Mouse (Mus musculus) spleen, adult 2 months (tissue): Measurements from ENCODE around the gene Abi3bp. TPM values are rescaled to one million over a fixed set of nuclear protein-coding genes. Genes with fewer than 3 reads are reported as not detected.
A peak's percentile ranks its signal among the peaks of the same experiment; 100 is the strongest.

Experiments used
- DNase-seq, 2 experiments: peaks; one replicate each; pipeline versions ENCODE4 v3.0.0 to v3.0.0-alpha.2; 2012 to 2021; ENCODE audit warnings: low spot score in 2 of 2, low read depth in 1 of 2
- H3K27ac ChIP-seq: fragments of 200-500 bp; 2 replicates; pipeline ENCODE4 v1.5.1; 2012; ENCODE audit warnings: low read length, inconsistent platforms; ENCODE audit not compliant: insufficient read depth
- H3K27me3 ChIP-seq: fragments of 200-500 bp; 2 replicates; pipeline ENCODE4 v1.6.1; 2012; ENCODE audit warnings: mild to moderate bottlenecking, moderate library complexity, low read length, inconsistent platforms; ENCODE audit not compliant: control insufficient read depth, insufficient read depth
- H3K36me3 ChIP-seq: fragments of 200-500 bp; 2 replicates; pipeline ENCODE4 v1.6.1; 2012; ENCODE audit warnings: mild to moderate bottlenecking, low read length, inconsistent platforms; ENCODE audit not compliant: control insufficient read depth, insufficient read depth
- H3K4me1 ChIP-seq: fragments of 200-500 bp; 2 replicates; pipeline ENCODE4 v1.6.1; 2011; ENCODE audit warnings: inconsistent platforms; ENCODE audit not compliant: control insufficient read depth, insufficient read depth, insufficient read length
- H3K4me3 ChIP-seq: fragments of 200-500 bp; 2 replicates; pipeline ENCODE4 v1.5.1; 2011; ENCODE audit warnings: mild to moderate bottlenecking, inconsistent platforms; ENCODE audit not compliant: insufficient read depth, insufficient read length; ENCODE audit errors: extremely low read depth
- CTCF ChIP-seq: fragments of 200-500 bp; IDR thresholded peaks from 2 replicates; pipeline ENCODE4 v1.5.1; 2011; ENCODE audit warnings: mild to moderate bottlenecking, inconsistent platforms; ENCODE audit not compliant: insufficient read depth, insufficient read length, insufficient replicate concordance; ENCODE audit errors: extremely low read depth
- POLR2A ChIP-seq: fragments of 200-500 bp; IDR thresholded peaks from 2 replicates; pipeline ENCODE4 v1.6.1; 2011; ENCODE audit warnings: low read depth, low read length, inconsistent platforms
- WGBS: fragments of 180-500 bp; shearing (Covaris S2); methylation state at CpG from one replicate; pipeline ENCODE4 v1.1.7; 2018; 5-methylcytosine and 5-hydroxymethylcytosine counted together
- polyA plus RNA-seq: library from polyadenylated mRNA; depleted of rRNA; stranded (reverse); fragments of >200 nt; gene quantifications from 2 replicates; pipeline ENCODE4 v1.2.3, GENCODE M21; 2012

The Abi3bp gene
- polyA plus RNA-seq, 1 experiment: 2.3 TPM

DNA sequence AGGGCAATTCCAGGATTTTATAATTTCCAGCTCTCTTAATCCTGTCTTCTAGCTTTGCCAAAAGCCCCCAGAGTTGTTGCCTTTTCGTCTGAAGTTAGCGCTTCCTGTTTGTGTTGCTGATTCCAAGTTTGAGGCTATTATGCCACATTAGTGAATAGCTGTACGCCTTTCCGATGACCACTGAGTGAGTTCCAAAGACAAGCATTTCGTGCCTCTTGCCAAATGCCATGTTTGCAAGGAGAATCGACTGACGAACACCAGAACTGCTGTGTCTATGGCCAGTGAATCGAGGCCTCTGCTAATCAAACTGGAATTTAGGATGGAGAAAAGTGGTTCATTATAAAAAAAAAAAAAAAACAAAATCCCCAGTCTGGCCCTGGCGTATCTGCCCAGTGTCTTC, 40.3 kb downstream of the Abi3bp start:
- TF ChIP-seq POLR2A (no peak), CTCF (no peak)

DNA sequence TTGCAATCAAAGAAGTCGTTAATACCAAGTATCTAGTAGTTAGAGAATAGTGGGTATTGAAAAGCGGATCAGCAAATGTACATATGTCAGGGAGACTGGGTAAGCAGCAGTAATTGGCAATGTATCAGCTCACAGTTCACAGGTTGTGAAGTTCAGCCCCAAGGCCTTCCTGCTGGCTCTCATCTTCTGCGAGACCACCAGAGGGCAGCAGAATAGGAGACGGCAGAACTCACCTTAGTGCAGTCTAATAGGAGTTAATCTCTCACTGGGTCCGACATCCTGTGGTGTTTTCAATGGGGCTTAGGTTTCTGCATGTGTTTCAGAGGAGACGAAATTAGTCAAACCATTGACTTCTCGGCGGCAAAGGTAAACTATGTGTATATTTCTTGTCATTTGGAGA, 46.7 kb downstream of the Abi3bp start:
- no peak overlapping the region for H3K27ac ChIP-seq
- H3K27me3 ChIP-seq: no peaks in the 10 kb centered on the region
- H3K4me3 ChIP-seq: no peak overlapping the region
- DNase-seq: no peak
- H3K36me3 ChIP-seq: no peaks in the 10 kb centered on the region
- 49% methylated on average over 8 of the region's 8 CpGs for WGBS
- no peaks in the 10 kb centered on the region for H3K4me1 ChIP-seq
- TF ChIP-seq CTCF (peak; percentile 9; the same call in 1 of the 2 replicates), POLR2A (no peak)

More for the DNA sequence above, 40.3 kb downstream of the Abi3bp start:
- DNase-seq: no peak
- 84% methylated on average over 9 of the region's 9 CpGs for WGBS
- Histone ChIP-seq H3K4me3 (no peak overlapping the region), H3K4me1 (no peaks in the 10 kb centered on the region), H3K27me3 (no peaks in the 10 kb centered on the region), H3K36me3 (no peaks in the 10 kb centered on the region), H3K27ac (no peak overlapping the region)

DNA sequence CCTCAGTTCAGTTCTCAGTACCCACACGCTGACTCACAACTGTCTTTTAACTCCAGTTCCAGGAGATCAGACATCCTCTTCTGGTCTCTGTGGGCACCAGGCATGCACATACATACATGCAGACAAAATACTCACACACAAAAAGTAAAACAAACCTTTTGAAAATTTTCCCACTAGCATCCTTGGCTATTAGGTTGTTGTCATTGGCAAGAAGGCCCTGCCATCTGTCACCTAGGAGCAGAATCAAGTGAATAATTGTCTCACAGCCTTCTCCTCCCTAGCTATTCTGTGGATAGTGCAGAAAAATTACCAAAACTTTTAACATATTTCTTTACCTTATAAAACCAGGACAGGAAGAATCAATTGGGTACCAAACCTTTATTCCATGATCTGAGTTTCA, 48.8 kb downstream of the Abi3bp start:
- no peak for DNase-seq
- no peaks in the 10 kb centered on the region for H3K27me3 ChIP-seq
- TF ChIP-seq POLR2A: no peak
- no peak for TF ChIP-seq CTCF
- no peaks in the 10 kb centered on the region for H3K4me1 ChIP-seq
- no peak overlapping the region for H3K4me3 ChIP-seq
- H3K36me3 ChIP-seq: no peaks in the 10 kb centered on the region
- WGBS: 95% methylated on average over 1 of the region's 1 CpGs
- no peak overlapping the region for H3K27ac ChIP-seq

DNA sequence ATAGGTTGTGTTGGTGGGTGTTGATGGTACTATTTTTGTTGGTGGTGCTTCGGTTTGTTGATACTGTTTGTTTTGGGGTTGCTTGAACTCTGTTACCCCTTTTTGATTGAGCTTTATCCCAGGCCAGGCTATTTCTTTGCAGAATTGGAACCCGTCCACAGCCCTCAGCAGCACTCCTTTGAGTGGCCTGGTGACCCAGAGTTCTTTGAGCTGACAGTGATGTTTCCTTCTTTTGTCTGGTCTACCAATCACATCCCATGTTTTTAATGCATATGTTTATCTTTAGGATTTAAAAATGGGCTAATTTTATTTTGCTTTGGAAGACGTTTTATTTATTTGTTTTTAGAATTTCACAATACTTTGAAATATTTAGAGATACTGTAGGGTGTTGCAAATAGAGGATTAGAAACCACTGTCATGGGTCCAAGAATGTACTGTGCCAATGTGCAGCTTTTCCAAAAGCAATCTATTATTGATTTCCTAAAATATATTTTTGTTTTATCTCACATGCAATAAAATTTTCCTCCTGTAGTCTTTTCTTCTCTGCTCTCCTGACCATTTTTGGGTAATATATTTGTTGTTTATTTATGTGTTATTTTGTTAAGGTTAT, 50.5 kb downstream of the Abi3bp start:
- H3K36me3 ChIP-seq: no peaks in the 10 kb centered on the region
- H3K4me1 ChIP-seq: no peaks in the 10 kb centered on the region
- 82% methylated on average over 3 of the region's 3 CpGs for WGBS
- H3K4me3 ChIP-seq: no peak overlapping the region
- H3K27me3 ChIP-seq: no peaks in the 10 kb centered on the region
- no peak overlapping the region for H3K27ac ChIP-seq
- DNase-seq: no peak
- TF ChIP-seq CTCF (no peak), POLR2A (no peak)

DNA sequence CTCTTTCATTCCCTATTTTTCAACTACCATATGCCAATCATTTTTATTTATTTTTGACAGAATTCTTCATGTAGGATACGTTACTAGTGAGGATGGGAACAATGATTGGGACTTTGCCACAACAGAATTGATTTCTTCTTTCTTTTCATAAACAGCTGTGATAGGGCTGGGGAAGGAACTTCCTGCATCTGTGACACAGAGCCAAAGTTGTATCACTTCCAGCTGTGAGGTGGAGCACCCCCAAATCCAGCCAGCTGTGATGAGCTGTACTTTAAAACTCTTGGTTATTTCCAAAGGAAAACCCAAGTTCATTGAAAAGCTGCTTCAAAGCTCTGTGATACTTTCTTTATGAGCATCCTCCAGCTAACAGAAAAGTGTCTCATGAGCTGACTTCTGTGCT, 101.9 kb downstream of the Abi3bp start:
- Histone ChIP-seq H3K36me3 (no peaks in the 10 kb centered on the region), H3K27me3 (no peaks in the 10 kb centered on the region), H3K4me1 (no peaks in the 10 kb centered on the region), H3K27ac (no peak overlapping the region), H3K4me3 (no peak overlapping the region)
- no peak for TF ChIP-seq POLR2A
- TF ChIP-seq CTCF: no peak
- DNase-seq: no peak
- WGBS: 81% methylated on average over 1 of the region's 1 CpGs

DNA sequence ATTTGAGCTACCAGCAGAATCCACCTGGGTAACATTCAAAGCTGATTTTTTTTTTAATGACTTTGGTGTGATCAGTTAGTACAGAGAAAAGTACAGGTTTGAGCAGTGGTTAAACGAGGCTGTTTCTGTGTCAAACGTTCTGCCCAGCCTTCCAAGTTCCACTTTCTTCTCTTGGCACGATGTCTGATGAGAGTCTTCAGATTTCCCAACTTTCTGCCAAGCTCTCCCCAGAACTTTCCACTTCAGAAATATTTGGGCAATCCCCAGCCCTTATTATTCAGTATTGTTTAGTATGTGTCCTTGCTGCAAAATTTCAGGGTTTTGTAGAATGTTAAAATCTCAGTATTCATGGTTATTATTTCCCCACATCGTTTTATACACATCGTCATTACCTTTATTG, 115.9 kb downstream of the Abi3bp start:
- TF ChIP-seq CTCF: no peak
- no peak for TF ChIP-seq POLR2A
- Histone ChIP-seq H3K4me1 (no peaks in the 10 kb centered on the region), H3K4me3 (no peak overlapping the region), H3K27ac (no peak overlapping the region), H3K36me3 (no peaks in the 10 kb centered on the region), H3K27me3 (no peaks in the 10 kb centered on the region)
- DNase-seq: no peak
- 72% methylated on average over 5 of the region's 5 CpGs for WGBS

DNA sequence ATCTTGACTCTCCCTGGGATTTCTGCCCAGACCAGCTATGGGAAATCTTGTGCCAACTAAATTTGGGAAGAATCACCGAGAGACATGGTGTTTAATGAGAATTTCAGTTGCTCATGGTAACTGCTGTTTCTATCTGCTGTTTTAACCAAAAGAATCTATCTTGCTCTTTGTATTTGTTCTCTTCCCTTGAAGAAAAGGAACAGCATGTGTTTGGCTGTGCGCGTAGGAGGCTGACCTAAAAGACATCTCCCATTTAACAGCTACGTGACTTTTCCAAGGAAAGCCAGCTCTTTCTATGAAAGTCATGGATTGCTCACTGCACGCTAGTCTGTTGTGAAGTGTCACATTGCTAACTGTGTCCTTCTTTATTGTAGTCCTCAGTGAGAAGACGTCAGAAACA, 117.2 kb downstream of the Abi3bp start:
- Histone ChIP-seq H3K4me1 (no peaks in the 10 kb centered on the region), H3K27ac (no peak overlapping the region), H3K36me3 (no peaks in the 10 kb centered on the region), H3K4me3 (no peak overlapping the region), H3K27me3 (no peaks in the 10 kb centered on the region)
- no peak for DNase-seq
- WGBS: 87% methylated on average over 6 of the region's 6 CpGs
- TF ChIP-seq CTCF (no peak), POLR2A (no peak)
